ENCODE assay signal across 15 mouse cellular contexts in genomic region chr11:103403776-103404175, GRCm38 (mm10). TPM values are rescaled to one million over a fixed set of nuclear protein-coding genes. Genes with fewer than 3 reads are reported as not detected.
A peak's percentile ranks its signal among the peaks of the same experiment; 100 is the strongest.
DNase-seq lines count a peak whose midpoint lies in the region; ATAC-seq lines count a peak whose summit lies in the region.
"Had no signal": no experiment of that assay in that cellular context is flagged by ENCODE, and none has a peak within 500 bp of the region (broad histone marks: within the 10 kb centered on the region; RNA-seq: fewer than 3 reads in every experiment).

No protein-coding gene starts in this region.

- no peak overlapping the region for H3K4me3 ChIP-seq in kidney, embryonic 16.5 days (ENCODE audit: low read length)
- no peak overlapping the region for H3K4me3 ChIP-seq in hindbrain, embryonic 12.5 days
- H3K4me3 ChIP-seq: heart, embryonic 15.5 days; hindbrain, embryonic 13.5 days; lung, embryonic 15.5 days; midbrain, embryonic 15.5 days had no signal

- WGBS in kidney, embryonic 16.5 days: 50% methylated on average over 4 of the region's 4 CpGs
- whole genome bisulfite sequencing in hindbrain, embryonic 12.5 days: 49% methylated on average over 4 of the region's 4 CpGs

- no peak for ATAC-seq in kidney, embryonic 16.5 days (ENCODE audit: low FRiP score, low TSS enrichment)
- no peak for ATAC-seq in hindbrain, embryonic 12.5 days (ENCODE audit: low FRiP score)
- ATAC-seq: intestine, embryonic 16.5 days; midbrain, embryonic 15.5 days had no signal

- no peaks in the 10 kb centered on the region for H3K27me3 ChIP-seq in kidney, embryonic 16.5 days (ENCODE audit: insufficient read depth, low read length)
- H3K27me3 ChIP-seq in hindbrain, embryonic 12.5 days: no peaks in the 10 kb centered on the region
- H3K27me3 ChIP-seq: heart, embryonic 15.5 days; hindbrain, embryonic 13.5 days; lung, embryonic 15.5 days; midbrain, embryonic 15.5 days had no signal

- peak; percentile 59 for DNase-seq in kidney, adult 18-20 months
- DNase-seq in thymus, postnatal 14 days: peak; percentile 27
- no peak for DNase-seq in thymus, postnatal 0 days (ENCODE audit: low spot score)
- peak; percentile 46 for DNase-seq in kidney, postnatal 10 days
- peak; percentile 42 for DNase-seq in thymus, postnatal 4 days
- no peak for DNase-seq in urinary bladder, postnatal 36 days (ENCODE audit: low spot score in 2 of 2)
- DNase-seq: B cell, adult 2 months; cerebellum, adult 2 months had no signal

- H3K36me3 ChIP-seq in kidney, embryonic 16.5 days (ENCODE audit: insufficient read depth, low read length): peaks cover 3% of the 10 kb centered on the region; the same call in 1 of the 2 replicates
- peaks cover 21% of the 10 kb centered on the region for H3K36me3 ChIP-seq in hindbrain, embryonic 12.5 days
- H3K36me3 ChIP-seq: heart, embryonic 15.5 days; midbrain, embryonic 15.5 days had no signal

- no peak overlapping the region for H3K4me2 ChIP-seq in kidney, embryonic 16.5 days (replicated peaks; ENCODE audit: low read depth, low read length)
- no peak overlapping the region for H3K4me2 ChIP-seq in hindbrain, embryonic 12.5 days (replicated peaks)
- H3K4me2 ChIP-seq: heart, embryonic 15.5 days; hindbrain, embryonic 13.5 days; lung, embryonic 15.5 days; midbrain, embryonic 15.5 days had no signal

- H3K4me1 ChIP-seq in kidney, embryonic 16.5 days (ENCODE audit: insufficient read depth, low read length): no peaks in the 10 kb centered on the region
- H3K4me1 ChIP-seq in hindbrain, embryonic 12.5 days: 0 out of 2 replicates have a peak, but pooled peaks cover 5% of the 10 kb centered on the region
- H3K4me1 ChIP-seq: heart, embryonic 15.5 days; lung, embryonic 15.5 days; midbrain, embryonic 15.5 days had no signal

- H3K9ac ChIP-seq in kidney, embryonic 16.5 days (replicated peaks; ENCODE audit: low read length): no peak overlapping the region
- no peak overlapping the region for H3K9ac ChIP-seq in hindbrain, embryonic 12.5 days
- H3K9ac ChIP-seq: heart, embryonic 15.5 days; hindbrain, embryonic 13.5 days; lung, embryonic 15.5 days; midbrain, embryonic 15.5 days had no signal

- H3K9me3 ChIP-seq in kidney, embryonic 16.5 days (ENCODE audit: low read length): no peaks in the 10 kb centered on the region
- H3K9me3 ChIP-seq in hindbrain, embryonic 12.5 days (replicated peaks): no peaks in the 10 kb centered on the region
- H3K9me3 ChIP-seq: heart, embryonic 15.5 days; hindbrain, embryonic 13.5 days; lung, embryonic 15.5 days; midbrain, embryonic 15.5 days had no signal

- no peak overlapping the region for H3K27ac ChIP-seq in kidney, embryonic 16.5 days (ENCODE audit: low read length)
- no peak overlapping the region for H3K27ac ChIP-seq in hindbrain, embryonic 12.5 days
- H3K27ac ChIP-seq: heart, embryonic 15.5 days; hindbrain, embryonic 13.5 days; lung, embryonic 15.5 days; midbrain, embryonic 15.5 days had no signal

RNA-seq across cellular contexts. Expression of gene Plekhm1, which starts 8.7 kb away (rescaled TPM):
- polyA plus RNA-seq in kidney, embryonic 16.5 days (2015; fragmentation: Nextera tagmentation; extraction: Ambion mirVana): 9.2 and 10.3 TPM in 2 replicates
- polyA plus RNA-seq in thymus, postnatal 0 days (2015; fragmentation: Nextera tagmentation; extraction: Ambion mirVana): 7.5 and 7.9 TPM in 2 replicates
- polyA plus RNA-seq in hindbrain, embryonic 12.5 days (2016; fragmentation: Nextera tagmentation; extraction: Ambion mirVana): 11.5 and 12.1 TPM in 2 replicates

RNA-seq across cellular contexts. Expression of gene Arhgap27, which starts 40.3 kb away (rescaled TPM):
- 17.8 and 18.7 TPM in 2 replicates for polyA plus RNA-seq in kidney, embryonic 16.5 days (2015; fragmentation: Nextera tagmentation; extraction: Ambion mirVana)
- 20.0 and 20.4 TPM in 2 replicates for polyA plus RNA-seq in thymus, postnatal 0 days (2015; fragmentation: Nextera tagmentation; extraction: Ambion mirVana)
- 5.2 and 5.9 TPM in 2 replicates for polyA plus RNA-seq in hindbrain, embryonic 12.5 days (2016; fragmentation: Nextera tagmentation; extraction: Ambion mirVana)

Comparison
In these comparisons a context has a peak if more than half of its experiments do, and no peak if none do; other contexts are left out.
1. DNase-seq: peak in kidney, adult 18-20 months (single experiment), thymus, postnatal 14 days (single experiment), kidney, postnatal 10 days (single experiment) and thymus, postnatal 4 days (single experiment); none in thymus, postnatal 0 days (single experiment) and urinary bladder, postnatal 36 days (0 of 2).